Comparison of ENCODE assay signal across 20 mouse cellular contexts in genomic region chr15:96395071-96395470, GRCm38 (mm10).
"Had no signal": no experiment of that assay in that cellular context is flagged by ENCODE, and none has a peak within 500 bp of the region (broad histone marks: within the 10 kb centered on the region; RNA-seq: fewer than 3 reads in every experiment).

No protein-coding gene starts in this region.

- H3K9ac ChIP-seq: limb, embryonic 12.5 days; limb, embryonic 15.5 days; liver, embryonic 12.5 days; liver, embryonic 15.5 days; lung, embryonic 14.5 days; midbrain, embryonic 12.5 days; midbrain, embryonic 15.5 days; neural tube, embryonic 12.5 days; neural tube, embryonic 15.5 days had no signal

- H3K4me1 ChIP-seq: limb, embryonic 12.5 days; limb, embryonic 15.5 days; liver, embryonic 12.5 days; midbrain, embryonic 12.5 days; neural tube, embryonic 12.5 days had no signal

- DNase-seq: kidney, adult 18-20 months; kidney, adult 9 months; kidney, postnatal 14 days; kidney, postnatal 4 days; left cerebral cortex, postnatal 4 days; lung, embryonic 14.5 days; right cerebral cortex, adult 18-20 months; right cerebral cortex, postnatal 14 days; thymus, adult 18-20 months; thymus, postnatal 36 days had no signal

- H3K9me3 ChIP-seq: limb, embryonic 12.5 days; limb, embryonic 15.5 days; liver, embryonic 12.5 days; liver, embryonic 15.5 days; midbrain, embryonic 12.5 days; midbrain, embryonic 15.5 days; neural tube, embryonic 12.5 days; neural tube, embryonic 15.5 days had no signal

- H3K27ac ChIP-seq: limb, embryonic 12.5 days; limb, embryonic 15.5 days; liver, embryonic 12.5 days; liver, embryonic 15.5 days; macrophage; midbrain, embryonic 15.5 days; neural tube, embryonic 12.5 days; neural tube, embryonic 15.5 days had no signal

- H3K27me3 ChIP-seq: limb, embryonic 12.5 days; limb, embryonic 15.5 days; liver, embryonic 12.5 days; liver, embryonic 15.5 days; midbrain, embryonic 12.5 days; midbrain, embryonic 15.5 days; neural tube, embryonic 12.5 days; neural tube, embryonic 15.5 days had no signal

- H3K4me2 ChIP-seq: limb, embryonic 12.5 days; limb, embryonic 15.5 days; liver, embryonic 12.5 days; liver, embryonic 15.5 days; lung, embryonic 14.5 days; midbrain, embryonic 12.5 days; midbrain, embryonic 15.5 days; neural tube, embryonic 12.5 days; neural tube, embryonic 15.5 days had no signal

- H3K4me3 ChIP-seq: limb, embryonic 12.5 days; limb, embryonic 15.5 days; liver, embryonic 12.5 days; liver, embryonic 15.5 days; midbrain, embryonic 12.5 days; midbrain, embryonic 15.5 days; neural tube, embryonic 12.5 days; neural tube, embryonic 15.5 days had no signal

- ATAC-seq: intestine, embryonic 16.5 days; liver, embryonic 12.5 days; midbrain, embryonic 15.5 days had no signal
